Comparison of ENCODE assay signal across 10 mouse cellular contexts in the genomic region with DNA sequence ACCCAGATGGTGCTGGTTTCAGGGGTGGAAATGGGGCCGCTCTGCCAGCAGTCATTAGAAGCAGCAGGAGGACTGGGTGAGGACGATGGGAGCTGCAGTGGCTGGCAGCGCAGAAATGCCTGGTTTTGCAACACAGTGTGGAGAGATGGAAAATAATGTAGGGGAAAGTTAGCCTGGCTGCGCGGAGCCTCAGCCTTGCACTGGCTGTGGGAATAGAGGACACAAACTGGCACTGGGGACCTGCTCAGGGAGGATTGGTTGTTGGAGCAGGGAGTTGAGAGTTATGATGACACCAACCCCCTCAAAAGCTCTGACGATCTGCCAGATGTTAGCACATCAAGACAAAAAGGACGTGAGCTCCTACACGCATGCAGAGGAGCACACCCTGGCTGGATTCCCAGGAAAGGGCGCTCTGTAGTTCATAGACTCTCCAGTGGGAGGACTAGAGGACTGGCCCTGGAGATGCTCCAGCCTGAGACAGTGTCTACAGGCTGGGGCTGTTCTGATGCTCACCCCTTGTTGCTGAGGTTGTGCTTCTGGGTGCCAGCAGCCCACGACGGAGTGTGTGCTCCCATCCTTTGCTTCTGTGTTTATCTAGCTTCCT. TPM values are rescaled to one million over a fixed set of nuclear protein-coding genes. Genes with fewer than 3 reads are reported as not detected.
DNase-seq lines count a peak whose midpoint lies in the region; ATAC-seq and TF ChIP-seq lines count a peak whose summit lies in the region.
"Had no signal": no experiment of that assay in that cellular context is flagged by ENCODE, and none has a peak within 500 bp of the region (broad histone marks: within the 10 kb centered on the region; RNA-seq: fewer than 3 reads in every experiment).

No protein-coding gene starts in this region.

- no peaks in the 10 kb centered on the region for H3K4me1 ChIP-seq in forebrain, embryonic 14.5 days (ENCODE audit: control insufficient read depth, insufficient read depth, low read length)
- peaks cover 8% of the 10 kb centered on the region for H3K4me1 ChIP-seq in forebrain, embryonic 10.5 days
- peaks cover 11% of the 10 kb centered on the region for H3K4me1 ChIP-seq in intestine, embryonic 15.5 days (replicated peaks)
- H3K4me1 ChIP-seq in liver, embryonic 14.5 days (replicated peaks; ENCODE audit: control insufficient read depth in 2 of 2, insufficient read depth in 2 of 2, low read length in 1 of 2): no peaks in the 10 kb centered on the region

- H3K9me3 ChIP-seq in forebrain, embryonic 14.5 days (replicated peaks; ENCODE audit: control insufficient read depth, low read length): no peaks in the 10 kb centered on the region
- H3K9me3 ChIP-seq in forebrain, embryonic 10.5 days: no peaks in the 10 kb centered on the region
- no peaks in the 10 kb centered on the region for H3K9me3 ChIP-seq in intestine, embryonic 15.5 days
- H3K9me3 ChIP-seq in liver, embryonic 14.5 days (ENCODE audit: control insufficient read depth, low read length): no peaks in the 10 kb centered on the region
- H3K9me3 ChIP-seq: G1E had no signal

- TF ChIP-seq CTCF in liver, embryonic 14.5 days (IDR thresholded peaks at IDR 0.05; ENCODE audit: low read depth): peak; percentile 65

- WGBS in forebrain, embryonic 14.5 days: 54% methylated on average over 11 of the region's 11 CpGs
- WGBS in forebrain, embryonic 10.5 days: 66% methylated on average over 11 of the region's 11 CpGs
- 46% methylated on average over 11 of the region's 11 CpGs for WGBS in intestine, embryonic 15.5 days
- 46% methylated on average over 11 of the region's 11 CpGs for WGBS in liver, embryonic 14.5 days (ENCODE audit: insufficient replicate concordance)

- no peaks in the 10 kb centered on the region for H3K27me3 ChIP-seq in forebrain, embryonic 14.5 days (replicated peaks; ENCODE audit: control insufficient read depth, insufficient read depth, low read length)
- no peaks in the 10 kb centered on the region for H3K27me3 ChIP-seq in forebrain, embryonic 10.5 days (ENCODE audit: poor library complexity, severe bottlenecking)
- no peaks in the 10 kb centered on the region for H3K27me3 ChIP-seq in intestine, embryonic 15.5 days (replicated peaks)
- no peaks in the 10 kb centered on the region for H3K27me3 ChIP-seq in liver, embryonic 14.5 days (ENCODE audit: control insufficient read depth, insufficient read depth, low read length)

- TF ChIP-seq EP300 in liver, embryonic 14.5 days (IDR thresholded peaks at IDR 0.05; ENCODE audit: low read depth): no peak

- DNase-seq in forebrain, embryonic 14.5 days (ENCODE audit: low spot score): peak; percentile 56
- no peak for DNase-seq in forebrain, embryonic 10.5 days (ENCODE audit: extremely low spot score, low spot score)
- peak; percentile 55 for DNase-seq in adrenal gland, adult 2 months
- DNase-seq in gastrocnemius, postnatal 10 days: peak; percentile 67
- DNase-seq in liver, embryonic 14.5 days (ENCODE audit: low read depth in 3 of 3, low spot score in 3 of 3): peak in 1 of 3 experiments; percentile 7
- DNase-seq in retina, adult 2 months (ENCODE audit: low read depth, low spot score): peak; percentile 37
- no peak for DNase-seq in c-Kit-positive CD71-positive TER-119-positive erythroid progenitor cells, embryonic 14.5 days (ENCODE audit: low spot score)

- no peak overlapping the region for H3K4me3 ChIP-seq in forebrain, embryonic 14.5 days (ENCODE audit: low read depth, low read length)
- no peak overlapping the region for H3K4me3 ChIP-seq in forebrain, embryonic 10.5 days
- no peak overlapping the region for H3K4me3 ChIP-seq in intestine, embryonic 15.5 days (replicated peaks)
- no peak overlapping the region for H3K4me3 ChIP-seq in liver, embryonic 14.5 days (ENCODE audit: insufficient read depth in 1 of 2, low read depth in 2 of 2, low read length in 2 of 2)

- no peak overlapping the region for H3K4me2 ChIP-seq in forebrain, embryonic 14.5 days (ENCODE audit: low read length)
- 0 out of 2 replicates have a peak overlapping the region, but pooled peaks have one; percentile 5 for H3K4me2 ChIP-seq in intestine, embryonic 15.5 days (replicated peaks)
- no peak overlapping the region for H3K4me2 ChIP-seq in liver, embryonic 14.5 days (ENCODE audit: low read depth)

- ATAC-seq in forebrain, embryonic 14.5 days: no peak
- peak; percentile 80 for ATAC-seq in intestine, embryonic 15.5 days
- ATAC-seq in liver, embryonic 14.5 days (ENCODE audit: insufficient read depth): no peak

- H3K9ac ChIP-seq in forebrain, embryonic 14.5 days (ENCODE audit: low read length): no peak overlapping the region
- H3K9ac ChIP-seq in intestine, embryonic 15.5 days: no peak overlapping the region
- H3K9ac ChIP-seq in liver, embryonic 14.5 days (replicated peaks): no peak overlapping the region

- no peak overlapping the region for H3K27ac ChIP-seq in forebrain, embryonic 14.5 days (ENCODE audit: low read depth, low read length)
- H3K27ac ChIP-seq in forebrain, embryonic 10.5 days: no peak overlapping the region
- H3K27ac ChIP-seq in intestine, embryonic 15.5 days: no peak overlapping the region
- no peak overlapping the region for H3K27ac ChIP-seq in liver, embryonic 14.5 days

- no peaks in the 10 kb centered on the region for H3K36me3 ChIP-seq in forebrain, embryonic 14.5 days (ENCODE audit: control insufficient read depth, insufficient read depth, low read length)
- H3K36me3 ChIP-seq in forebrain, embryonic 10.5 days (replicated peaks): no peaks in the 10 kb centered on the region
- no peaks in the 10 kb centered on the region for H3K36me3 ChIP-seq in intestine, embryonic 15.5 days
- H3K36me3 ChIP-seq in liver, embryonic 14.5 days (replicated peaks; ENCODE audit: control insufficient read depth, insufficient read depth, low read depth): no peaks in the 10 kb centered on the region
- H3K36me3 ChIP-seq: G1E had no signal

RNA-seq across cellular contexts. Expression of a gene that starts 9.8 kb away (rescaled TPM):
- 0.17 TPM in 1 of 2 replicates, not detected in the other for polyA plus RNA-seq in forebrain, embryonic 14.5 days (2014; fragmentation: Nextera tagmentation; extraction: Ambion mirVana)
- polyA plus RNA-seq in forebrain, embryonic 10.5 days (2016; fragmentation: Nextera tagmentation; extraction: Ambion mirVana): 0.11 TPM in 1 of 2 replicates, not detected in the other
- 10 to 100 TPM; 13.3 to 14.2 TPM for total RNA-seq in adrenal gland, adult 2 months (2021)
- polyA plus RNA-seq in adrenal gland, adult 2 months (2012; rRNA removed): 13.0 and 22.4 TPM in 2 replicates
- under 1 TPM in 1 of 2 experiments, not detected in 1; 0.18 TPM for total RNA-seq in gastrocnemius, postnatal 10 days (2021)
- 7.0 and 9.0 TPM in 2 replicates for polyA plus RNA-seq in intestine, embryonic 15.5 days (2015; fragmentation: Nextera tagmentation; extraction: Ambion mirVana)
- polyA plus RNA-seq in liver, embryonic 14.5 days (2012; rRNA removed): 0.04 and 0.07 TPM in 2 replicates
- not detected in 2 replicates for polyA plus RNA-seq in liver, embryonic 14.5 days (2014; fragmentation: Nextera tagmentation; extraction: Ambion mirVana)
- total RNA-seq: G1E; left cerebral cortex, adult 18-20 months had no signal
- polyA plus RNA-seq: G1E had no signal

RNA-seq across cellular contexts. Expression of a gene that starts 32.2 kb away (rescaled TPM):
- polyA plus RNA-seq in forebrain, embryonic 14.5 days (2014; fragmentation: Nextera tagmentation; extraction: Ambion mirVana): 21.2 and 21.8 TPM in 2 replicates
- 43.8 and 45.5 TPM in 2 replicates for polyA plus RNA-seq in forebrain, embryonic 10.5 days (2016; fragmentation: Nextera tagmentation; extraction: Ambion mirVana)
- 1 to 10 TPM in 1 of 2 experiments, under 1 TPM in 1; 0.38 to 1.6 TPM for total RNA-seq in adrenal gland, adult 2 months (2021)
- 0.12 and 0.44 TPM in 2 replicates for polyA plus RNA-seq in adrenal gland, adult 2 months (2012; rRNA removed)
- 1 to 10 TPM; 3.7 to 4.5 TPM for total RNA-seq in gastrocnemius, postnatal 10 days (2021)
- polyA plus RNA-seq in intestine, embryonic 15.5 days (2015; fragmentation: Nextera tagmentation; extraction: Ambion mirVana): 23.7 and 28.9 TPM in 2 replicates
- polyA plus RNA-seq in liver, embryonic 14.5 days (2012; rRNA removed): 3.0 and 4.2 TPM in 2 replicates
- 5.1 and 5.3 TPM in 2 replicates for polyA plus RNA-seq in liver, embryonic 14.5 days (2014; fragmentation: Nextera tagmentation; extraction: Ambion mirVana)
- total RNA-seq: left cerebral cortex, adult 18-20 months had no signal

RNA-seq across cellular contexts. Expression of a gene that starts 38.0 kb away (rescaled TPM):
- polyA plus RNA-seq in forebrain, embryonic 14.5 days (2014; fragmentation: Nextera tagmentation; extraction: Ambion mirVana): 1.0 and 2.9 TPM in 2 replicates
- polyA plus RNA-seq in forebrain, embryonic 10.5 days (2016; fragmentation: Nextera tagmentation; extraction: Ambion mirVana): 1.3 and 2.2 TPM in 2 replicates
- 10 to 100 TPM; 37.6 to 52.1 TPM for total RNA-seq in adrenal gland, adult 2 months (2021)
- 57.5 and 75.4 TPM in 2 replicates for polyA plus RNA-seq in adrenal gland, adult 2 months (2012; rRNA removed)
- total RNA-seq in gastrocnemius, postnatal 10 days (2021): 1 to 10 TPM; 5.5 to 7.2 TPM
- 86.5 and 87.7 TPM in 2 replicates for polyA plus RNA-seq in intestine, embryonic 15.5 days (2015; fragmentation: Nextera tagmentation; extraction: Ambion mirVana)
- 690 and 801 TPM in 2 replicates for polyA plus RNA-seq in liver, embryonic 14.5 days (2012; rRNA removed)
- 1,536 and 1,785 TPM in 2 replicates for polyA plus RNA-seq in liver, embryonic 14.5 days (2014; fragmentation: Nextera tagmentation; extraction: Ambion mirVana)
- total RNA-seq: G1E had no signal
- polyA plus RNA-seq: G1E had no signal

RNA-seq across cellular contexts. Expression of a gene that starts 43.7 kb away (rescaled TPM):
- polyA plus RNA-seq in forebrain, embryonic 14.5 days (2014; fragmentation: Nextera tagmentation; extraction: Ambion mirVana): 1.4 and 2.5 TPM in 2 replicates
- polyA plus RNA-seq in forebrain, embryonic 10.5 days (2016; fragmentation: Nextera tagmentation; extraction: Ambion mirVana): 1.9 and 2.3 TPM in 2 replicates
- total RNA-seq in adrenal gland, adult 2 months (2021): 10 to 100 TPM; 26.3 to 65.2 TPM
- 3.6 and 6.6 TPM in 2 replicates for polyA plus RNA-seq in adrenal gland, adult 2 months (2012; rRNA removed)
- total RNA-seq in gastrocnemius, postnatal 10 days (2021): 10 to 100 TPM in 1 of 2 experiments, 1 to 10 TPM in 1; 8.0 to 14.2 TPM
- polyA plus RNA-seq in intestine, embryonic 15.5 days (2015; fragmentation: Nextera tagmentation; extraction: Ambion mirVana): 9.4 and 10.1 TPM in 2 replicates
- 1.2 and 2.0 TPM in 2 replicates for polyA plus RNA-seq in liver, embryonic 14.5 days (2012; rRNA removed)
- polyA plus RNA-seq in liver, embryonic 14.5 days (2014; fragmentation: Nextera tagmentation; extraction: Ambion mirVana): 1.2 and 1.3 TPM in 2 replicates
- polyA plus RNA-seq: G1E had no signal

RNA-seq across cellular contexts. Expression of a gene that starts 45.5 kb away (rescaled TPM):
- 0.06 and 0.07 TPM in 2 replicates for polyA plus RNA-seq in forebrain, embryonic 14.5 days (2014; fragmentation: Nextera tagmentation; extraction: Ambion mirVana)
- polyA plus RNA-seq in forebrain, embryonic 10.5 days (2016; fragmentation: Nextera tagmentation; extraction: Ambion mirVana): not detected in 2 replicates
- not detected for total RNA-seq in adrenal gland, adult 2 months (2021)
- polyA plus RNA-seq in adrenal gland, adult 2 months (2012; rRNA removed): not detected in 2 replicates
- total RNA-seq in gastrocnemius, postnatal 10 days (2021): not detected
- 0.15 and 0.24 TPM in 2 replicates for polyA plus RNA-seq in intestine, embryonic 15.5 days (2015; fragmentation: Nextera tagmentation; extraction: Ambion mirVana)
- 2.1 and 4.1 TPM in 2 replicates for polyA plus RNA-seq in liver, embryonic 14.5 days (2012; rRNA removed)
- polyA plus RNA-seq in liver, embryonic 14.5 days (2014; fragmentation: Nextera tagmentation; extraction: Ambion mirVana): 4.2 TPM in 2 replicates
- total RNA-seq: G1E had no signal
- polyA plus RNA-seq: G1E had no signal

Comparison
In these comparisons a context has a peak if more than half of its experiments do, and no peak if none do; other contexts are left out.
1. DNase-seq: peak in forebrain, embryonic 14.5 days (single experiment), adrenal gland, adult 2 months (single experiment), gastrocnemius, postnatal 10 days (single experiment) and retina, adult 2 months (single experiment); none in forebrain, embryonic 10.5 days (single experiment) and c-Kit-positive CD71-positive TER-119-positive erythroid progenitor cells, embryonic 14.5 days (single experiment).
2. RNA of a gene that starts 38.0 kb away (polyA plus RNA-seq): 690 to 1,785 TPM in liver, embryonic 14.5 days, 86.5 to 87.7 TPM in intestine, embryonic 15.5 days and 57.5 to 75.4 TPM in adrenal gland, adult 2 months; 1.3 to 2.2 TPM in forebrain, embryonic 10.5 days and 1.0 to 2.9 TPM in forebrain, embryonic 14.5 days; every median in the first group is over 10 times any median in the second.